Mouse (Mus musculus): ENCODE measurements around the gene Pik3ap1.

Pik3ap1 gene

GRCm38 (mm10) chr19:41282216-41282615, 102.7 kb downstream of the Pik3ap1 start:
- no peak for DNase-seq (ENCODE audit: low spot score in 2 of 2)

DNA sequence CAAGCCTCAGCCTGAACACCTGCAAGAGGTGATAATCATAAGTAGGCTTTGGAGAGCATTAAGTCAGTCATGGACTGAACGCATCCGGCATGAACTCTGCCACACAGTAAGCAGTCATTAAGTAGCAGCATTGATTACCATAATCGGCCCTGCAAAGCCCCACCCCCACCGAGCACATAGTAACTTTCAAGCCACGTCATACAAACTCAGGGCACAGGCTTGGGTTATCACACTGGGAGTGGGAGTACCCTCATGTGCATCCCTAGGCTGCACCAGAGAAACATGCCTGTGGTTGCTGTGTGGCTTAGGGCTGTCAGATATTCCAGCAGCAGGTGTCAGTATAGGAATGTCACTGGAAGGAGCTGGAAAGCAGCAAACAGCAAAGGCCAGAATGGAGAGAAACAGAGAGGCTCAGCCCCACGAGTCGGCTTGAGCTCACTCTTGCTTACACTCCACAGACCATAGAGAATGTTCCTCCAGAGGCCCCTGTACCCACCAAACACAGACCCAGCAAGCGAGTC, 105.1 kb downstream of the Pik3ap1 start:
- no peak for DNase-seq (ENCODE audit: low spot score in 2 of 2)

DNA sequence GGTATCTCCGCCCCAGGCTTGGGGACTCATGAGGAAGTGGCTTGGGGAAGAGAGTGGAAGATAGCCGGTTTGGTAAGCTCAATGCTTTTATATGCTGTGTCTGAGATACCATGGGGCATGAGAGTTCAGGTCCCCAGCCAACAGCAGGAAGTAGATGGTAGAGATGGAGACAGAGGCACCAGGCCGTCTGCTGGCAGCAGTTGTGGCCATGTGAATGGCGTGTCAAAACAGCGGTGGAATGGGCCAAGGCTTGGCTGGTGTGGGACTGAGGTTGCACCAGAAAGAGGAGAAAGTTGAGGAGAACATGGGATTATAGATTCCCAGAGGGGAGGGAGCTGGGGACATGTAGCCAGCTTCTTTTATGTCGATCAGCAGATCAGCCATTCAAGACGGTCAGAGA, 106.3 kb downstream of the Pik3ap1 start:
- DNase-seq (ENCODE audit: low spot score in 2 of 2), result no peak

GRCm38 (mm10) chr19:41275588-41275987, 109.3 kb downstream of the Pik3ap1 start:
- no peak for DNase-seq (ENCODE audit: low spot score in 2 of 2)

GRCm38 (mm10) chr19:41270906-41271305, 114.0 kb downstream of the Pik3ap1 start:
- no peak for DNase-seq (ENCODE audit: low spot score in 2 of 2)

GRCm38 (mm10) chr19:41270151-41270727, 114.7 kb downstream of the Pik3ap1 start:
- DNase-seq (ENCODE audit: low spot score in 2 of 2), result peak; percentile 59

- no peak for DNase-seq (ENCODE audit: low spot score in 2 of 2)
These were observed 118.5 kb downstream of the Pik3ap1 start for GRCm38 (mm10) chr19:41266251-41266901.

DNA sequence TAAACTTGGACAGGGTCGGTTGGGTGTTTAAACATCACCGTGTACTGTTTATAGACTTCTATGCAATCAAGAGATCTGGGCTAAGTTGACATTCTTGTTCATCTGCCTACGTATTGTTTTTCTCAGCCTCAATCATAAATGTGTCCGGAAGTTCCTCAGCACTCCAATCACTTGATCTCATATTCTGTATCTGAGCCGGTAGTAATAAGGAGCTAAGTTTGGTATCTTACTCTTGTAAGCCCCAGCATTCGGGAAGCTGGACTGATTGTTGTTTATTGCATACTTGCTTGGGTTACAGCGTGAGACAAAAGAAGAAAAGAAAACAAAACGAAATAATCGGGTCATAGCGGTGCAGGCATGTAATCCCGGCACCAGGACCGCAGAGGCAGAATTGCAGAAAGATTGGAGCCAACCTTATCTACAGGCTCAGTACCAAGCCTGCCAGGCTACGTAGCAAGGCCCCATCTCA, 120.5 kb downstream of the Pik3ap1 start:
- peak in 1 of 2 experiments; percentile 26 for DNase-seq (ENCODE audit: low spot score in 2 of 2)

DNA sequence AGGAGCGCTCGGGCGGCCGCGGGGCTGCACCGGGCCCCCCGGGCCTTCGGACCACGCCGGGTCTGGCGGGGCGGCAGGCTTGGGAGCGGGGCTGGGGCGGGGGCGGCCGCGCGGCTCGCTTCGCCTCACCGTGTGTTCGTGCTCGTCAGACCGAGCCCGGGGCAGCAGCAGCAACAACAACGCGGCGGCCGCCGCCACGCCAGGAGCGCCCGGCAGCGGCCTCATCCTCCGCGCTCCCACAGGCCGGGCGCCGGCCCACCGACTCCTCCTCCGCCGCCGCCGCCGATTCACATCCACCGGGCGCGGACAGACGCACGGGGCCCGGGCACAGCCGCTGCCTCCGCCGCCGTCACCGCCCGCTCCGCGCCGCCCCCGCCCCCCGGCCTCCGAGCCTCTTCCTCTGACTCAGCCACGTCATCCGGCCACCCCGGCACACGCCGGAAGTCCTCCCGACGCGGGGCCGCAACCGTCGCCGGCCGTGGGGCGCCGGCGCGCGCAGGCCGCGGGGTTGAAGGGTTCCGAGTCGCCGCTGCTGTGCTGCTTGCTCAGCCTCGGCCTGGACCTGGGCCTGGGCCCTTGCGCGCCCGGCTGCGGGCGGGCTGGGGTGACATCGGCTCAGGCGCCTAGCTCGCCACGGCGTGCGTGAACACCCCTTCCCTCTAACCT, 121.1 kb downstream of the Pik3ap1 start, which contains the start of gene Tm9sf3:
Gene Tm9sf3, minus strand, starts transcription at position 368 of the 666 bp plus-strand sequence.
- peak; percentile 84 to 88 for DNase-seq (ENCODE audit: low spot score in 2 of 2)

GRCm38 (mm10) chr19:41262712-41263629, 121.9 kb downstream of the Pik3ap1 start:
- DNase-seq (ENCODE audit: low spot score in 2 of 2), result peak; percentile 51 to 57

- DNase-seq (ENCODE audit: low spot score in 2 of 2), result no peak
These were observed 124.2 kb downstream of the Pik3ap1 start for GRCm38 (mm10) chr19:41260736-41261135.

- DNase-seq (ENCODE audit: low spot score in 2 of 2), result no peak
These were observed 125.6 kb downstream of the Pik3ap1 start for GRCm38 (mm10) chr19:41259256-41259655.

DNA sequence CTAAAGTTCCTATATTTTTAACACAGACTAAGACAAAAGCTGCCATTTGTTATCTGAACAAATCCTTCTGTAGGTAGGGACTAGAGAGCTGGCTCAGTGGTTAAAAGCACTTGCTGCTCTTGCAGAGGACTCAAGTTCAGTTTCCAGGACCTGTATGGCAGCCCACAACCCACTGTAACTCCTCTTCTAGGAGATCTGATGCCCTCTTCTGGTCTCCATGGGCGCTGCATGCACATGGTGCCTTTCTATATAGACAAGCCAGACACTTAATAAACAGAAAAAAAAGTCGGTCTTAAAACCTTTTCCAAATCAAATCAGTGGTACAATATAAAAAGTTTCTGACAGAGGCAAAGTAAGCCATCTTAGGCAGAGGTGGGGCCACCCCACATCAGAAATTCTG, 126.2 kb downstream of the Pik3ap1 start:
- no peak for DNase-seq (ENCODE audit: low spot score in 2 of 2)

DNA sequence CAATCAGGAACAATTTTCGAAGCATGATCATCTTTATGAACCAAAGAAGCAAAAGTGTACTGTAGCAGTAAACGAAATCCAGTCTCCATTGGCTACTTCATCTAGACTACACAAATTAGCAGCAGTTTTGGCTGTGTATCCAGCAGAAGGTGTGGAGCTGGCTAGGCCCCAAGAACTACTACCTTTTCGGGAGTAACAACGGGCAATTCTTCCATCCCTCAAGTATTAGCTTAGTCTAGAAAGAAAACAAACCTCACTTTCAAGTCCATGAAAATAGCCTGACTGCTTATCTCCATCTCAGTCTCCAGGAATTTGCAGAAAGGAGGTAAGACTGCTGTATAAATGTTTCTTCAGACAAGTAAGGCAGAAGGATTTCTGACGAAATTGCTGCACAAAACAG, 130.3 kb downstream of the Pik3ap1 start:
- DNase-seq (ENCODE audit: low spot score in 2 of 2), result no peak

DNA sequence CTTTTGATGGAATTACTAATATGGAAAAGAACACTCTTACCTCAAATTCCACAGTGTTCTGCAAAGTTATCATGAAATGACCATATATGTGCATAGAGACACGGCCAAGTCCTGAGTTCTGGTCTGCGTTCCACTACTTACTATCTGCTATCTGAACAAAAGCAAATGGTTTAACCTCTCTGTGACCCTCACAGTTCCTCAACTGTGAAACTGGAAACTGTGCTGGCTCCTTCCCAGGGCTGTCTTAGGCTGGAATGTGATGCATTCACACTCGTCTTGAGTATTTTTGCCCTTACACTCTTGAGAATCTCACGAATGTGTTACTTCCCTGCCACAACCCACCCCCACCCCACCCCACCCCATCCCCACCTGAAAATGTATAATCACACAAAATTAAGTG, 135.9 kb downstream of the Pik3ap1 start:
- DNase-seq (ENCODE audit: low spot score in 2 of 2), result no peak

- no peak for DNase-seq (ENCODE audit: low spot score in 2 of 2)
These were observed 136.6 kb downstream of the Pik3ap1 start for GRCm38 (mm10) chr19:41248271-41248670.

DNA sequence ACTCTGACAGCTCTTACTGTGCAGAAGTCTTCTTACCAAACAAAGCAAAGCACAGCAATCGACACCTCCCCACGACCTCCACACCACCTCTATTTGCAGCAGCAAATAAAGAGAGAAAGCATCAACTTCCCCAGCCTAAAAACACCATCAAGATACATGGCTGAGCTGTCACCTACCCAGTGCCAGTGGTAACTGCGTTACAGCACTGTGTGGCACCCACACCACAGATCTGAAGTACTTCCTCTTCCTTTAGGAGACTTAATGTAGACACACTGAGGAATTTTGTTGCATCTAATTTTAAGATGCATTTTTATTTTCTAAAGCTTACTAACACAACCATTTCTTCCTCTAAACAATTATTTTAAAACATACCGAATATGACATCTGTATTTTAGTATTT, 138.6 kb downstream of the Pik3ap1 start:
- DNase-seq (ENCODE audit: low spot score in 2 of 2), result no peak

GRCm38 (mm10) chr19:41244581-41244980, 140.3 kb downstream of the Pik3ap1 start:
- DNase-seq (ENCODE audit: low spot score in 2 of 2), result peak; percentile 31 to 53

DNA sequence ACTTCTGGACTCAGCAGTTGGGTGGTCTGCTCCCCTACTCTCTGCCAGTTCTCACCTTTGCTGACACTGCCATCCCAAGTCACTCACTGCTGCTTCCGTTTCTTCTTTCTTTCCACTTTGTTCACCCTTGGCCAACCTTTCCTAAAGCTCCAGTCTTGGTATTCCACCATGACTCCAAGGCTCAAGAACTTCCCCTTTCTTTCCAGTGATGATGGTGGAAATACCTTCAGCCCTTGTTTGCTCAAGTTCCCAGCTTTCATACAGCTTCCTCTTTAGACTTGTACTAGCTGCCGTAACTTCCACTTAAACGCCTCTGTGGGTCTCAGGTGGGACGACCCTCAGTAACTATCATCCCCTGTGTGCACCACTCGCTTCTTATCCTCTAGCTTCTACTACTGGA, 142.9 kb downstream of the Pik3ap1 start:
- DNase-seq (ENCODE audit: low spot score in 2 of 2), result no peak

- no peak for DNase-seq (ENCODE audit: low spot score in 2 of 2)
These were observed 151.2 kb downstream of the Pik3ap1 start for GRCm38 (mm10) chr19:41233698-41234097.

Data from frontal cortex, postnatal 36 days (tissue).